Mouse (Mus musculus) liver, embryonic 11.5 days (tissue): Measurements from ENCODE around the gene Arl6. TPM values are rescaled to one million over a fixed set of nuclear protein-coding genes. Genes with fewer than 3 reads are reported as not detected.

Experiments used
- ATAC-seq: fragments of 200-750 bp; cut with Nextera tagmentation; replicated peaks from 2 replicates; pipeline ENCODE4 v1.8.0; 2017; ENCODE audit warnings: moderate number of reproducible peaks, mild to moderate bottlenecking, moderate TSS enrichment, moderate library complexity; ENCODE audit not compliant: low FRiP score
- DNase-seq: peaks from one replicate; pipeline ENCODE4 v3.0.0-alpha.2; 2017; ENCODE audit warnings: low spot score
- H3K27ac ChIP-seq: fragments of 300-500 bp; sonication (generic); 2 replicates; pipeline ENCODE4 v1.5.1; 2014; ENCODE audit warnings: mild to moderate bottlenecking, low read depth, low read length, control low read depth
- H3K27me3 ChIP-seq: fragments of 300-500 bp; sonication (generic); replicated peaks from 2 replicates; pipeline ENCODE4 v1.6.1; 2014; ENCODE audit warnings: low read length, mixed read lengths; ENCODE audit not compliant: control insufficient read depth, insufficient read depth
- H3K36me3 ChIP-seq: fragments of 300-500 bp; sonication (generic); 2 replicates; pipeline ENCODE4 v1.6.1; 2014; ENCODE audit warnings: mild to moderate bottlenecking, low read length, moderate library complexity, mixed read lengths; ENCODE audit not compliant: control insufficient read depth, insufficient read depth
- H3K4me1 ChIP-seq: fragments of 300-500 bp; sonication (generic); replicated peaks from 2 replicates; pipeline ENCODE4 v1.6.1; 2014; ENCODE audit warnings: low read length, mixed read lengths; ENCODE audit not compliant: control insufficient read depth, insufficient read depth
- H3K4me2 ChIP-seq: fragments of 300-500 bp; sonication (generic); 2 replicates; pipeline ENCODE4 v1.6.1; 2014; ENCODE audit warnings: mild to moderate bottlenecking, control low read depth, moderate library complexity
- H3K4me3 ChIP-seq: fragments of 300-500 bp; sonication (generic); 2 replicates; pipeline ENCODE4 v1.5.1; 2014; ENCODE audit warnings: low read depth, low read length, control low read depth
- H3K9ac ChIP-seq: fragments of 300-500 bp; sonication (generic); 2 replicates; pipeline ENCODE4 v1.6.1; 2014; ENCODE audit warnings: low read depth, low read length, control low read depth
- H3K9me3 ChIP-seq: fragments of 300-500 bp; sonication (generic); 2 replicates; pipeline ENCODE4 v1.6.1; 2016; ENCODE audit warnings: low read length, inconsistent platforms, mixed read lengths; ENCODE audit not compliant: control insufficient read depth
- WGBS: fragments of 180-500 bp; shearing (Covaris S2); extraction: QIAGEN DNeasy Blood & Tissue Kit; methylation state at CpG from one replicate; pipeline ENCODE4 v1.1.7; 2014; 5-methylcytosine and 5-hydroxymethylcytosine counted together
- polyA plus RNA-seq: library from polyadenylated mRNA; unstranded; fragments of >200 nt; fragmentation: Nextera tagmentation; extraction: Ambion mirVana; gene quantifications from 2 replicates; pipeline ENCODE4 v1.2.1, GENCODE M21; 2014

The Arl6 gene
- polyA plus RNA-seq, 1 experiment from 2014 or later, result 12.8 TPM

- ATAC-seq (no peak), DNase-seq (no peak)
- H3K4me1 ChIP-seq, result no peaks in the 10 kb centered on the region
- H3K27me3 ChIP-seq, result no peaks in the 10 kb centered on the region
- H3K9ac ChIP-seq, result no peak overlapping the region
- H3K36me3 ChIP-seq, result no peaks in the 10 kb centered on the region
- H3K4me2 ChIP-seq, result no peak overlapping the region
- no peaks in the 10 kb centered on the region for H3K9me3 ChIP-seq
- H3K27ac ChIP-seq, result no peak overlapping the region
- 87% methylated on average over 11 of the region's 11 CpGs for WGBS
- H3K4me3 ChIP-seq, result no peak overlapping the region
These were observed 65.2 kb downstream of the Arl6 start for GRCm38 (mm10) chr16:59573961-59574360.

GRCm38 (mm10) chr16:59572685-59573084 is 66.5 kb downstream of the Arl6 start:
- no peak overlapping the region for H3K4me3 ChIP-seq
- H3K27me3 ChIP-seq, result no peaks in the 10 kb centered on the region
- no peak overlapping the region for H3K27ac ChIP-seq
- H3K36me3 ChIP-seq, result no peaks in the 10 kb centered on the region
- no peaks in the 10 kb centered on the region for H3K9me3 ChIP-seq
- H3K4me2 ChIP-seq, result no peak overlapping the region
- H3K4me1 ChIP-seq, result no peaks in the 10 kb centered on the region
- ATAC-seq (no peak), DNase-seq (no peak)
- WGBS, result 78% methylated on average over 3 of the region's 3 CpGs
- no peak overlapping the region for H3K9ac ChIP-seq

- Histone ChIP-seq H3K9ac (no peak overlapping the region), H3K27ac (no peak overlapping the region), H3K4me1 (no peaks in the 10 kb centered on the region), H3K9me3 (no peaks in the 10 kb centered on the region), H3K27me3 (no peaks in the 10 kb centered on the region), H3K36me3 (no peaks in the 10 kb centered on the region), H3K4me3 (no peak overlapping the region), H3K4me2 (no peak overlapping the region)
- WGBS, result 90% methylated on average over 8 of the region's 8 CpGs
- DNase-seq (no peak), ATAC-seq (no peak)
These were observed 68.4 kb downstream of the Arl6 start for GRCm38 (mm10) chr16:59570807-59571206.

- no peak for ATAC-seq
- WGBS, result 81% methylated on average over 8 of the region's 8 CpGs
- no peaks in the 10 kb centered on the region for H3K36me3 ChIP-seq
- H3K4me1 ChIP-seq, result no peaks in the 10 kb centered on the region
- no peaks in the 10 kb centered on the region for H3K27me3 ChIP-seq
- H3K4me3 ChIP-seq, result no peak overlapping the region
- no peak for DNase-seq
- H3K27ac ChIP-seq, result no peak overlapping the region
- H3K9me3 ChIP-seq, result no peaks in the 10 kb centered on the region
- no peak overlapping the region for H3K4me2 ChIP-seq
- H3K9ac ChIP-seq, result no peak overlapping the region
These were observed 69.4 kb downstream of the Arl6 start for GRCm38 (mm10) chr16:59569837-59570236.

- Histone ChIP-seq H3K27me3 (no peaks in the 10 kb centered on the region), H3K9ac (no peak overlapping the region), H3K4me2 (no peak overlapping the region), H3K36me3 (no peaks in the 10 kb centered on the region), H3K9me3 (no peaks in the 10 kb centered on the region), H3K4me3 (no peak overlapping the region), H3K27ac (no peak overlapping the region), H3K4me1 (no peaks in the 10 kb centered on the region)
- ATAC-seq (no peak), DNase-seq (no peak)
- 63% methylated on average over 10 of the region's 10 CpGs for WGBS
These were observed 71.3 kb downstream of the Arl6 start for GRCm38 (mm10) chr16:59567721-59568381.

- 81% methylated on average over 4 of the region's 4 CpGs for WGBS
- DNase-seq (no peak), ATAC-seq (no peak)
- Histone ChIP-seq H3K27ac (no peak overlapping the region), H3K4me1 (no peaks in the 10 kb centered on the region), H3K9me3 (no peaks in the 10 kb centered on the region), H3K9ac (no peak overlapping the region), H3K27me3 (no peaks in the 10 kb centered on the region), H3K36me3 (no peaks in the 10 kb centered on the region), H3K4me2 (no peak overlapping the region), H3K4me3 (no peak overlapping the region)
These were observed 72.8 kb downstream of the Arl6 start for GRCm38 (mm10) chr16:59566437-59566836.

- ATAC-seq (no peak), DNase-seq (no peak)
- H3K4me2 ChIP-seq, result no peak overlapping the region
- no peaks in the 10 kb centered on the region for H3K9me3 ChIP-seq
- no peaks in the 10 kb centered on the region for H3K4me1 ChIP-seq
- no peak overlapping the region for H3K4me3 ChIP-seq
- no peak overlapping the region for H3K27ac ChIP-seq
- H3K9ac ChIP-seq, result no peak overlapping the region
- H3K36me3 ChIP-seq, result no peaks in the 10 kb centered on the region
- 87% methylated on average over 2 of the region's 2 CpGs for WGBS
- H3K27me3 ChIP-seq, result no peaks in the 10 kb centered on the region
These were observed 73.6 kb downstream of the Arl6 start for GRCm38 (mm10) chr16:59565631-59566030.

- Histone ChIP-seq H3K36me3 (no peaks in the 10 kb centered on the region), H3K9me3 (no peaks in the 10 kb centered on the region), H3K27me3 (no peaks in the 10 kb centered on the region), H3K4me3 (no peak overlapping the region), H3K4me2 (no peak overlapping the region), H3K4me1 (no peaks in the 10 kb centered on the region), H3K27ac (no peak overlapping the region), H3K9ac (no peak overlapping the region)
- WGBS, result 84% methylated on average over 5 of the region's 5 CpGs
- no peak for ATAC-seq
- no peak for DNase-seq
These were observed 75.2 kb downstream of the Arl6 start for GRCm38 (mm10) chr16:59564025-59564424.
